Comparison of ENCODE assay signal across 14 mouse cellular contexts in genomic region chr6:125168086-125168485, GRCm38 (mm10). TPM values are rescaled to one million over a fixed set of nuclear protein-coding genes. Genes with fewer than 3 reads are reported as not detected.
A peak's percentile ranks its signal among the peaks of the same experiment; 100 is the strongest.
DNase-seq lines count a peak whose midpoint lies in the region; ATAC-seq and TF ChIP-seq lines count a peak whose summit lies in the region.
"Had no signal": no experiment of that assay in that cellular context is flagged by ENCODE, and none has a peak within 500 bp of the region (broad histone marks: within the 10 kb centered on the region; RNA-seq: fewer than 3 reads in every experiment).

No protein-coding gene starts in this region.

- H3K4me1 ChIP-seq in heart, embryonic 15.5 days (replicated peaks), result peaks cover 29% of the 10 kb centered on the region
- peaks cover 20% of the 10 kb centered on the region for H3K4me1 ChIP-seq in heart, embryonic 11.5 days (ENCODE audit: control insufficient read depth, insufficient read depth, low read length)
- H3K4me1 ChIP-seq in lung, embryonic 14.5 days (ENCODE audit: insufficient read depth), result peaks cover 20% of the 10 kb centered on the region
- peaks cover 7% of the 10 kb centered on the region for H3K4me1 ChIP-seq in cortical plate, adult 2 months (ENCODE audit: control insufficient read depth, insufficient read depth, low read length)
- H3K4me1 ChIP-seq in liver, postnatal 0 days (ENCODE audit: insufficient read depth), result peaks cover 39% of the 10 kb centered on the region

- 87% methylated on average over 14 of the region's 14 CpGs for WGBS in heart, embryonic 15.5 days
- WGBS in heart, embryonic 11.5 days (ENCODE audit: insufficient replicate concordance), result 90% methylated on average over 14 of the region's 14 CpGs
- WGBS in lung, embryonic 14.5 days, result 87% methylated on average over 14 of the region's 14 CpGs
- WGBS in liver, postnatal 0 days (ENCODE audit: insufficient replicate concordance), result 92% methylated on average over 14 of the region's 14 CpGs

- peak overlapping the region; percentile 77; the same call in 1 of the 2 replicates for H3K4me2 ChIP-seq in heart, embryonic 15.5 days
- no peak overlapping the region for H3K4me2 ChIP-seq in heart, embryonic 11.5 days
- H3K4me2 ChIP-seq in lung, embryonic 14.5 days, result no peak overlapping the region
- no peak overlapping the region for H3K4me2 ChIP-seq in liver, postnatal 0 days (ENCODE audit: low read depth, low read length)

- no peak overlapping the region for H3K4me3 ChIP-seq in heart, embryonic 15.5 days
- no peak overlapping the region for H3K4me3 ChIP-seq in heart, embryonic 11.5 days (ENCODE audit: low read depth, low read length)
- no peak overlapping the region for H3K4me3 ChIP-seq in lung, embryonic 14.5 days (ENCODE audit: low read depth, low read length)
- H3K4me3 ChIP-seq in cortical plate, adult 2 months (ENCODE audit: insufficient read depth, low read length), result no peak overlapping the region
- H3K4me3 ChIP-seq in liver, postnatal 0 days (ENCODE audit: low read depth, low read length), result no peak overlapping the region
- H3K4me3 ChIP-seq: hindbrain, embryonic 12.5 days had no signal

- DNase-seq in lung, embryonic 14.5 days, result no peak
- DNase-seq in lung, adult 18-20 months, result no peak
- no peak for DNase-seq in liver, postnatal 0 days
- DNase-seq in Muller cell, postnatal 12 days (ENCODE audit: inconsistent ontology term), result no peak
- DNase-seq: cerebellum, adult 8-10 months; gastrocnemius, postnatal 25 days; left cerebral cortex, postnatal 4 days; lung, postnatal 10 days; spleen, adult 18-20 months; thymus, adult 18-20 months had no signal

- no peak for TF ChIP-seq CTCF in lung, embryonic 14.5 days (IDR thresholded peaks at IDR 0.05; ENCODE audit: low read depth)
- TF ChIP-seq CTCF in cortical plate, adult 2 months (IDR thresholded peaks at IDR 0.05; ENCODE audit: extremely low read depth, insufficient read depth, low read length), result no peak
- TF ChIP-seq CTCF in liver, postnatal 0 days (IDR thresholded peaks at IDR 0.05; ENCODE audit: low read depth), result no peak

- TF ChIP-seq EP300 in liver, postnatal 0 days (IDR thresholded peaks at IDR 0.05; ENCODE audit: low read depth), result no peak

- no peak for TF ChIP-seq POLR2A in cortical plate, adult 2 months (IDR thresholded peaks at IDR 0.05; ENCODE audit: extremely low read depth, insufficient read depth, low read length)

- no peaks in the 10 kb centered on the region for H3K27me3 ChIP-seq in heart, embryonic 15.5 days
- H3K27me3 ChIP-seq in heart, embryonic 11.5 days (ENCODE audit: control insufficient read depth, insufficient read depth, low read length), result no peaks in the 10 kb centered on the region
- no peaks in the 10 kb centered on the region for H3K27me3 ChIP-seq in lung, embryonic 14.5 days (ENCODE audit: insufficient read depth, low read length)
- H3K27me3 ChIP-seq in liver, postnatal 0 days (ENCODE audit: insufficient read depth, low read length), result no peaks in the 10 kb centered on the region
- H3K27me3 ChIP-seq: hindbrain, embryonic 12.5 days had no signal

- peak overlapping the region; percentile 97 for H3K27ac ChIP-seq in heart, embryonic 15.5 days
- H3K27ac ChIP-seq in heart, embryonic 11.5 days (ENCODE audit: low read depth, low read length), result no peak overlapping the region
- H3K27ac ChIP-seq in lung, embryonic 14.5 days (ENCODE audit: low read depth), result peak overlapping the region; percentile 98; the same call in 1 of the 2 replicates
- peak overlapping the region; percentile 70; the same call in 1 of the 2 replicates for H3K27ac ChIP-seq in cortical plate, adult 2 months (ENCODE audit: insufficient read depth, low read length)
- H3K27ac ChIP-seq in liver, postnatal 0 days (ENCODE audit: low read depth), result peak overlapping the region; percentile 44; the same call in 1 of the 2 replicates

- H3K9me3 ChIP-seq in heart, embryonic 15.5 days (replicated peaks), result no peaks in the 10 kb centered on the region
- H3K9me3 ChIP-seq in heart, embryonic 11.5 days (replicated peaks; ENCODE audit: control insufficient read depth, low read length), result no peaks in the 10 kb centered on the region
- H3K9me3 ChIP-seq in lung, embryonic 14.5 days (ENCODE audit: low read depth, low read length), result no peaks in the 10 kb centered on the region
- H3K9me3 ChIP-seq in liver, postnatal 0 days (ENCODE audit: low read length), result no peaks in the 10 kb centered on the region
- H3K9me3 ChIP-seq: hindbrain, embryonic 12.5 days had no signal

- ATAC-seq in heart, embryonic 15.5 days (replicated peaks; ENCODE audit: insufficient number of reproducible peaks, insufficient read depth, low FRiP score, low read depth), result no peak
- no peak for ATAC-seq in heart, embryonic 11.5 days (replicated peaks; ENCODE audit: insufficient number of reproducible peaks, low FRiP score, low TSS enrichment)
- ATAC-seq in lung, embryonic 14.5 days (ENCODE audit: insufficient read depth), result no peak
- ATAC-seq in liver, postnatal 0 days, result no peak

- H3K9ac ChIP-seq in heart, embryonic 15.5 days, result peak overlapping the region; percentile 69; the same call in 1 of the 2 replicates
- no peak overlapping the region for H3K9ac ChIP-seq in heart, embryonic 11.5 days (ENCODE audit: low read depth, low read length)
- H3K9ac ChIP-seq in lung, embryonic 14.5 days, result no peak overlapping the region
- no peak overlapping the region for H3K9ac ChIP-seq in liver, postnatal 0 days (replicated peaks)
- H3K9ac ChIP-seq: hindbrain, embryonic 12.5 days had no signal

- H3K36me3 ChIP-seq in heart, embryonic 15.5 days, result peaks cover 62% of the 10 kb centered on the region
- peaks cover 53% of the 10 kb centered on the region for H3K36me3 ChIP-seq in heart, embryonic 11.5 days (ENCODE audit: control insufficient read depth, insufficient read depth, low read length)
- peaks cover 78% of the 10 kb centered on the region for H3K36me3 ChIP-seq in lung, embryonic 14.5 days (ENCODE audit: insufficient read depth)
- peaks cover 69% of the 10 kb centered on the region for H3K36me3 ChIP-seq in liver, postnatal 0 days (replicated peaks; ENCODE audit: insufficient read depth, low read length)

RNA-seq across cellular contexts. Expression of gene Gapdh, which starts 1.8 kb away (rescaled TPM):
- 3,777 and 4,210 TPM in 2 replicates for polyA plus RNA-seq in heart, embryonic 15.5 days (2015; fragmentation: Nextera tagmentation; extraction: Ambion mirVana)
- 4,443 and 4,472 TPM in 2 replicates for polyA plus RNA-seq in heart, embryonic 11.5 days (2014; fragmentation: Nextera tagmentation; extraction: Ambion mirVana)
- polyA plus RNA-seq in lung, embryonic 14.5 days (2014; fragmentation: Nextera tagmentation; extraction: Ambion mirVana), result 1,954 TPM in 2 replicates
- 4,394 and 4,549 TPM in 2 replicates for polyA plus RNA-seq in cortical plate, adult 2 months (2012; rRNA removed)
- 1,355 and 1,565 TPM in 2 replicates for polyA plus RNA-seq in liver, postnatal 0 days (2015; fragmentation: Nextera tagmentation; extraction: Ambion mirVana)

RNA-seq across cellular contexts. Expression of gene Iffo1, which starts 23.0 kb away (rescaled TPM):
- 9.7 and 13.4 TPM in 2 replicates for polyA plus RNA-seq in heart, embryonic 15.5 days (2015; fragmentation: Nextera tagmentation; extraction: Ambion mirVana)
- 6.7 and 11.0 TPM in 2 replicates for polyA plus RNA-seq in heart, embryonic 11.5 days (2014; fragmentation: Nextera tagmentation; extraction: Ambion mirVana)
- 6.0 and 6.2 TPM in 2 replicates for polyA plus RNA-seq in lung, embryonic 14.5 days (2014; fragmentation: Nextera tagmentation; extraction: Ambion mirVana)
- polyA plus RNA-seq in cortical plate, adult 2 months (2012; rRNA removed), result 96.9 and 97.6 TPM in 2 replicates
- 4.2 and 4.8 TPM in 2 replicates for polyA plus RNA-seq in liver, postnatal 0 days (2015; fragmentation: Nextera tagmentation; extraction: Ambion mirVana)

RNA-seq across cellular contexts. Expression of gene Ncapd2, which starts 23.4 kb away (rescaled TPM):
- 66.1 and 93.1 TPM in 2 replicates for polyA plus RNA-seq in heart, embryonic 15.5 days (2015; fragmentation: Nextera tagmentation; extraction: Ambion mirVana)
- 82.3 and 84.0 TPM in 2 replicates for polyA plus RNA-seq in heart, embryonic 11.5 days (2014; fragmentation: Nextera tagmentation; extraction: Ambion mirVana)
- 151 and 167 TPM in 2 replicates for polyA plus RNA-seq in lung, embryonic 14.5 days (2014; fragmentation: Nextera tagmentation; extraction: Ambion mirVana)
- 53.5 and 58.3 TPM in 2 replicates for polyA plus RNA-seq in cortical plate, adult 2 months (2012; rRNA removed)
- polyA plus RNA-seq in liver, postnatal 0 days (2015; fragmentation: Nextera tagmentation; extraction: Ambion mirVana), result 33.5 and 39.1 TPM in 2 replicates

RNA-seq across cellular contexts. Expression of gene Mrpl51, which starts 23.5 kb away (rescaled TPM):
- 233 and 272 TPM in 2 replicates for polyA plus RNA-seq in heart, embryonic 15.5 days (2015; fragmentation: Nextera tagmentation; extraction: Ambion mirVana)
- polyA plus RNA-seq in heart, embryonic 11.5 days (2014; fragmentation: Nextera tagmentation; extraction: Ambion mirVana), result 226 and 234 TPM in 2 replicates
- 202 and 205 TPM in 2 replicates for polyA plus RNA-seq in lung, embryonic 14.5 days (2014; fragmentation: Nextera tagmentation; extraction: Ambion mirVana)
- polyA plus RNA-seq in cortical plate, adult 2 months (2012; rRNA removed), result 51.2 and 52.9 TPM in 2 replicates
- 210 and 215 TPM in 2 replicates for polyA plus RNA-seq in liver, postnatal 0 days (2015; fragmentation: Nextera tagmentation; extraction: Ambion mirVana)

RNA-seq across cellular contexts. Expression of gene Nop2, which starts 36.4 kb away (rescaled TPM):
- polyA plus RNA-seq in heart, embryonic 15.5 days (2015; fragmentation: Nextera tagmentation; extraction: Ambion mirVana), result 35.0 and 43.6 TPM in 2 replicates
- polyA plus RNA-seq in heart, embryonic 11.5 days (2014; fragmentation: Nextera tagmentation; extraction: Ambion mirVana), result 50.7 and 52.9 TPM in 2 replicates
- 58.5 and 70.6 TPM in 2 replicates for polyA plus RNA-seq in lung, embryonic 14.5 days (2014; fragmentation: Nextera tagmentation; extraction: Ambion mirVana)
- 20.0 and 21.5 TPM in 2 replicates for polyA plus RNA-seq in cortical plate, adult 2 months (2012; rRNA removed)
- 23.2 and 24.8 TPM in 2 replicates for polyA plus RNA-seq in liver, postnatal 0 days (2015; fragmentation: Nextera tagmentation; extraction: Ambion mirVana)
